Mouse (Mus musculus): ENCODE data around the gene Cdkl2. TPM values are rescaled to one million over a fixed set of nuclear protein-coding genes. Genes with fewer than 3 reads are reported as not detected.

The Cdkl2 gene
- polyA plus RNA-seq (2015; fragmentation: Nextera tagmentation; extraction: Ambion mirVana): 4.0 and 4.5 TPM in 2 replicates

GRCm38 (mm10) chr5:92043783-92044182, at the start of gene Cdkl2:
Gene Cdkl2, minus strand, starts transcription at chr5:92043883.
- Histone ChIP-seq H3K27me3 (ENCODE audit: control insufficient read depth, insufficient read depth, low read depth, low read length) (peaks cover 4% of the 10 kb centered on the region), H3K36me3 (ENCODE audit: control insufficient read depth, insufficient read depth, low read length) (no peaks in the 10 kb centered on the region), H3K4me3 (ENCODE audit: low read length) (peak within 1 kb of the TSS; percentile 87), H3K27ac (ENCODE audit: low read length) (peak within 1 kb of the TSS; percentile 81), H3K9ac (ENCODE audit: low read length) (peak within 1 kb of the TSS; percentile 80), H3K9me3 (ENCODE audit: control insufficient read depth, low read length) (no peaks in the 10 kb centered on the region), H3K4me2 (ENCODE audit: low read depth, low read length) (peak within 1 kb of the TSS; percentile 77), H3K4me1 (replicated peaks; ENCODE audit: control insufficient read depth, insufficient read depth, low read length) (no peaks in the 10 kb centered on the region; the same call in 1 of the 2 replicates)
- ATAC-seq (ENCODE audit: low read depth): no peak
- 64% methylated on average over 4 of the region's 4 CpGs for WGBS

- H3K4me3 ChIP-seq (ENCODE audit: low read length): no peak overlapping the region
- no peaks in the 10 kb centered on the region; the same call in 1 of the 2 replicates for H3K9me3 ChIP-seq (ENCODE audit: control insufficient read depth, low read length)
- H3K27ac ChIP-seq (ENCODE audit: low read length): no peak overlapping the region
- no peak overlapping the region for H3K9ac ChIP-seq (ENCODE audit: low read length)
- 0 out of 2 replicates have a peak, but pooled peaks cover 2% of the 10 kb centered on the region for H3K4me1 ChIP-seq (replicated peaks; ENCODE audit: control insufficient read depth, insufficient read depth, low read length)
- WGBS: 90% methylated on average over 4 of the region's 4 CpGs
- H3K27me3 ChIP-seq (ENCODE audit: control insufficient read depth, insufficient read depth, low read depth, low read length): no peaks in the 10 kb centered on the region
- H3K4me2 ChIP-seq (ENCODE audit: low read depth, low read length): no peak overlapping the region
- no peak for ATAC-seq (ENCODE audit: low read depth)
- H3K36me3 ChIP-seq (ENCODE audit: control insufficient read depth, insufficient read depth, low read length): no peaks in the 10 kb centered on the region
Measured at GRCm38 (mm10) chr5:92087469-92087868, 43.8 kb upstream of the Cdkl2 start.

- WGBS: 87% methylated on average over 7 of the region's 7 CpGs
- H3K27ac ChIP-seq (ENCODE audit: low read length): no peak overlapping the region
- peaks cover 15% of the 10 kb centered on the region for H3K4me1 ChIP-seq (replicated peaks; ENCODE audit: control insufficient read depth, insufficient read depth, low read length)
- no peak overlapping the region for H3K4me3 ChIP-seq (ENCODE audit: low read length)
- no peaks in the 10 kb centered on the region for H3K27me3 ChIP-seq (ENCODE audit: control insufficient read depth, insufficient read depth, low read depth, low read length)
- H3K9ac ChIP-seq (ENCODE audit: low read length): no peak overlapping the region
- no peak for ATAC-seq (ENCODE audit: low read depth)
- H3K36me3 ChIP-seq (ENCODE audit: control insufficient read depth, insufficient read depth, low read length): no peaks in the 10 kb centered on the region
- H3K9me3 ChIP-seq (ENCODE audit: control insufficient read depth, low read length): no peaks in the 10 kb centered on the region; the same call in 1 of the 2 replicates
- no peak overlapping the region for H3K4me2 ChIP-seq (ENCODE audit: low read depth, low read length)
Measured at GRCm38 (mm10) chr5:92085821-92086550, 42.3 kb upstream of the Cdkl2 start.

GRCm38 (mm10) chr5:92085246-92085645, 41.6 kb upstream of the Cdkl2 start:
- ATAC-seq (ENCODE audit: low read depth): no peak
- Histone ChIP-seq H3K4me1 (replicated peaks; ENCODE audit: control insufficient read depth, insufficient read depth, low read length) (peaks cover 17% of the 10 kb centered on the region), H3K4me3 (ENCODE audit: low read length) (no peak overlapping the region), H3K27ac (ENCODE audit: low read length) (no peak overlapping the region), H3K9ac (ENCODE audit: low read length) (no peak overlapping the region), H3K27me3 (ENCODE audit: control insufficient read depth, insufficient read depth, low read depth, low read length) (no peaks in the 10 kb centered on the region), H3K9me3 (ENCODE audit: control insufficient read depth, low read length) (no peaks in the 10 kb centered on the region; the same call in 1 of the 2 replicates), H3K4me2 (ENCODE audit: low read depth, low read length) (no peak overlapping the region), H3K36me3 (ENCODE audit: control insufficient read depth, insufficient read depth, low read length) (no peaks in the 10 kb centered on the region)
- WGBS: 65% methylated on average over 4 of the region's 4 CpGs

- peak within 1 kb of the TSS; percentile 81 for H3K4me2 ChIP-seq (ENCODE audit: low read depth, low read length)
- H3K27ac ChIP-seq (ENCODE audit: low read length): peak within 1 kb of the TSS; percentile 99
- no peaks in the 10 kb centered on the region for H3K27me3 ChIP-seq (ENCODE audit: control insufficient read depth, insufficient read depth, low read depth, low read length)
- peaks cover 17% of the 10 kb centered on the region for H3K4me1 ChIP-seq (replicated peaks; ENCODE audit: control insufficient read depth, insufficient read depth, low read length)
- under 1% methylated on average over 62 of the region's 65 CpGs for WGBS
- no peaks in the 10 kb centered on the region for H3K36me3 ChIP-seq (ENCODE audit: control insufficient read depth, insufficient read depth, low read length)
- H3K4me3 ChIP-seq (ENCODE audit: low read length): peak within 1 kb of the TSS; percentile 100
- no peaks in the 10 kb centered on the region; the same call in 1 of the 2 replicates for H3K9me3 ChIP-seq (ENCODE audit: control insufficient read depth, low read length)
- ATAC-seq (ENCODE audit: low read depth): peak; percentile 98
- H3K9ac ChIP-seq (ENCODE audit: low read length): peak within 1 kb of the TSS; percentile 96
Measured at GRCm38 (mm10) chr5:92083417-92084038, 39.8 kb upstream of the Cdkl2 start, which contains the start of gene G3bp2. Gene G3bp2, minus strand, starts transcription at chr5:92083719.

GRCm38 (mm10) chr5:92082821-92083401, 39.2 kb upstream of the Cdkl2 start:
- H3K4me1 ChIP-seq (replicated peaks; ENCODE audit: control insufficient read depth, insufficient read depth, low read length): peaks cover 17% of the 10 kb centered on the region
- ATAC-seq (ENCODE audit: low read depth): peak; percentile 69
- H3K4me2 ChIP-seq (ENCODE audit: low read depth, low read length): peak overlapping the region; percentile 81
- H3K27me3 ChIP-seq (ENCODE audit: control insufficient read depth, insufficient read depth, low read depth, low read length): no peaks in the 10 kb centered on the region
- H3K36me3 ChIP-seq (ENCODE audit: control insufficient read depth, insufficient read depth, low read length): no peaks in the 10 kb centered on the region
- WGBS: 0% methylated on average over 42 of the region's 55 CpGs
- peak overlapping the region; percentile 100 for H3K4me3 ChIP-seq (ENCODE audit: low read length)
- peak overlapping the region; percentile 96 for H3K9ac ChIP-seq (ENCODE audit: low read length)
- H3K9me3 ChIP-seq (ENCODE audit: control insufficient read depth, low read length): no peaks in the 10 kb centered on the region; the same call in 1 of the 2 replicates
- peak overlapping the region; percentile 99 for H3K27ac ChIP-seq (ENCODE audit: low read length)

- 0 out of 2 replicates have a peak overlapping the region, but pooled peaks have one; percentile 6 for H3K9ac ChIP-seq (ENCODE audit: low read length)
- peak overlapping the region; percentile 81 for H3K4me2 ChIP-seq (ENCODE audit: low read depth, low read length)
- no peak overlapping the region for H3K27ac ChIP-seq (ENCODE audit: low read length)
- ATAC-seq (ENCODE audit: low read depth): no peak
- peak overlapping the region; percentile 100 for H3K4me3 ChIP-seq (ENCODE audit: low read length)
- WGBS: 38% methylated on average over 3 of the region's 3 CpGs
- peaks cover 17% of the 10 kb centered on the region for H3K4me1 ChIP-seq (replicated peaks; ENCODE audit: control insufficient read depth, insufficient read depth, low read length)
- H3K36me3 ChIP-seq (ENCODE audit: control insufficient read depth, insufficient read depth, low read length): no peaks in the 10 kb centered on the region
- H3K9me3 ChIP-seq (ENCODE audit: control insufficient read depth, low read length): no peaks in the 10 kb centered on the region
- no peaks in the 10 kb centered on the region for H3K27me3 ChIP-seq (ENCODE audit: control insufficient read depth, insufficient read depth, low read depth, low read length)
Measured at GRCm38 (mm10) chr5:92081326-92081725, 37.6 kb upstream of the Cdkl2 start.

- no peak overlapping the region for H3K27ac ChIP-seq (ENCODE audit: low read length)
- H3K4me3 ChIP-seq (ENCODE audit: low read length): no peak overlapping the region
- no peaks in the 10 kb centered on the region for H3K36me3 ChIP-seq (ENCODE audit: control insufficient read depth, insufficient read depth, low read length)
- H3K4me1 ChIP-seq (replicated peaks; ENCODE audit: control insufficient read depth, insufficient read depth, low read length): peaks cover 17% of the 10 kb centered on the region
- WGBS: 71% methylated on average over 1 of the region's 1 CpGs
- H3K27me3 ChIP-seq (ENCODE audit: control insufficient read depth, insufficient read depth, low read depth, low read length): no peaks in the 10 kb centered on the region
- H3K9me3 ChIP-seq (ENCODE audit: control insufficient read depth, low read length): no peaks in the 10 kb centered on the region
- no peak overlapping the region for H3K4me2 ChIP-seq (ENCODE audit: low read depth, low read length)
- no peak for ATAC-seq (ENCODE audit: low read depth)
- H3K9ac ChIP-seq (ENCODE audit: low read length): no peak overlapping the region
Measured at GRCm38 (mm10) chr5:92080400-92080799, 36.7 kb upstream of the Cdkl2 start.

- 32% methylated on average over 1 of the region's 1 CpGs for WGBS
- Histone ChIP-seq H3K4me1 (replicated peaks; ENCODE audit: control insufficient read depth, insufficient read depth, low read length) (peaks cover 17% of the 10 kb centered on the region), H3K4me3 (ENCODE audit: low read length) (no peak overlapping the region), H3K9me3 (ENCODE audit: control insufficient read depth, low read length) (no peaks in the 10 kb centered on the region), H3K27ac (ENCODE audit: low read length) (no peak overlapping the region), H3K27me3 (ENCODE audit: control insufficient read depth, insufficient read depth, low read depth, low read length) (no peaks in the 10 kb centered on the region), H3K4me2 (ENCODE audit: low read depth, low read length) (no peak overlapping the region), H3K36me3 (ENCODE audit: control insufficient read depth, insufficient read depth, low read length) (no peaks in the 10 kb centered on the region), H3K9ac (ENCODE audit: low read length) (no peak overlapping the region)
- ATAC-seq (ENCODE audit: low read depth): no peak
Measured at GRCm38 (mm10) chr5:92079304-92079703, 35.6 kb upstream of the Cdkl2 start.

All from lung, embryonic 16.5 days (tissue).